Mouse (Mus musculus) heart, postnatal 0 days (tissue): Measurements from ENCODE around the gene Cdk14.

Experiments used
- CTCF ChIP-seq: IDR thresholded peaks from 2 replicates; pipeline ENCODE4 v1.5.1; 2016; ENCODE audit warnings: antibody characterized with exemption, control low read depth, low read depth
- EP300 ChIP-seq: IDR thresholded peaks from 2 replicates; pipeline ENCODE4 v1.6.1; 2016; ENCODE audit warnings: antibody characterized with exemption, low read depth

- TF ChIP-seq CTCF, result no peak
- no peak for TF ChIP-seq EP300
Measured at GRCm38 (mm10) chr5:5030431-5030830, 389.7 kb downstream of the Cdk14 start.
